Mouse (Mus musculus) lung, postnatal 14 days (tissue): ENCODE results near the gene Thada.

Experiments
- DNase-seq: peaks from one replicate; pipeline ENCODE4 v3.0.0; 2021

Thada gene

GRCm38 (mm10) chr17:84141691-84142090 is 324.3 kb downstream of the Thada start:
- no peak for DNase-seq

GRCm38 (mm10) chr17:84140822-84141507 is 325.0 kb downstream of the Thada start:
- no peak for DNase-seq
